Mouse (Mus musculus): ENCODE measurements around the gene Olfr305. TPM values are rescaled to one million over a fixed set of nuclear protein-coding genes. Genes with fewer than 3 reads are reported as not detected.

Olfr305 gene
- polyA plus RNA-seq, 1 experiment: not detected

DNA sequence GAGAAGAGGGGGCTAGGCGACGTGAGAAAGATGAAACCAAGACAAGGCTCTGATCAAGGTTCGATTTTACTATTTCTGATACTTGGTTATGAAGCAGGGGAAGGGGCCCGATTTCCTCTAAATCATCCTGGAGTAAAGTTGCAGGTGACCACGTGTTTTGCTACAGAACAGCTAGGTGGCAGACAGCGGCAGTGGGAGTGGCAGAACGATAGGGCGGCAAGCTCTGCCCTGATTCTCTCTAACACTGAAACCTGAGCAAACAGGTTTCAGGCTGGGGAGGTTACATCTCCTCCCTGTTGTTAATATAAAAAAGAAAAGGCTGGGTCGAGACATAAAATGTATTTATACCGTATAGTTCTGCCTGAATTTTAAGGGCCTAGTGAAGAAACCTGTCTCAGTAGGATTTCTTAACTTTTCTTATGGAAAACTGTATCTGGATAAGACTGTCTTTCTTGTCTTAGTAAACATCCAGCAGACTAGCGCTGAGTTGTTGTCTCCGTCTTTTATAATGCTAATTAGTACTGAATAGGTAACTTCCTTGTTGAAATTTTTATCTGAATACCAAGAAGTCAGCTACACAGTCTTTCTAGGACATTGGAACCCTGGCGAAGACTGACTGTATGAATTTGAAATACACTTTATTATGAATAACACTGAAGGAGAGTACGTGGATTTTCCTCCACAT is 23.7 kb downstream of the Olfr305 start:
- Histone ChIP-seq H3K27me3 (replicated peaks; ENCODE audit: control insufficient read depth, insufficient read depth, low read length) (no peaks in the 10 kb centered on the region), H3K27ac (ENCODE audit: insufficient read depth, low read depth, low read length) (no peak overlapping the region), H3K4me3 (ENCODE audit: insufficient read depth, low read depth, low read length) (no peak overlapping the region), H3K4me1 (ENCODE audit: control insufficient read depth, insufficient read depth, low read length) (no peaks in the 10 kb centered on the region), H3K36me3 (ENCODE audit: control insufficient read depth, insufficient read depth, low read length) (no peaks in the 10 kb centered on the region)
- TF ChIP-seq POLR2A (IDR thresholded peaks at IDR 0.05; ENCODE audit: low read depth, low read length) (no peak), CTCF (conservative IDR thresholded peaks at IDR 0.05; ENCODE audit: insufficient read depth, insufficient read length, low read depth, low read length) (no peak)
- 62% methylated on average over 14 of the region's 14 CpGs for WGBS
- DNase-seq: no peak

DNA sequence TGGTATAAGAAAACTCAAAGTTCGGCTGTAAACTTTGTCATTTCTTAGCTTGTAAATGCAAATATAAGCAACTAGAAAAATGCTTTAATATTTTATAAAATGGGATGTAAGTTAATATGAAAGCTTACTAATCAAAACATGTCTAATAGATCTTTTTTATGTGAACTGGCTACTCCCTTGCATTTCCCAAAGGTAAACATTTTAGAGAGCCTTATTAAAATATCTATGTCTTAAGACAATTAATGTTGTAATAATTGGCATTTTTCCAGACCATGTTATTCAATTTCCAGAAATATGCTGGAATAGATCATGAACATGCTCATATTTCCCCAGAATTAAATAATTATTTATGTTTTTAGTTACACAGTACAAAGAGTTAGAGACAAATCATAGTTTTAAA is 29.2 kb downstream of the Olfr305 start, which contains the start of gene Olfr307:
Gene Olfr307 (minus strand): TSS at position 101 of the 400 bp plus-strand sequence.
- Histone ChIP-seq H3K4me3 (ENCODE audit: insufficient read depth, low read depth, low read length) (no peak within 1 kb of the TSS), H3K27me3 (replicated peaks; ENCODE audit: control insufficient read depth, insufficient read depth, low read length) (no peaks in the 10 kb centered on the region), H3K36me3 (ENCODE audit: control insufficient read depth, insufficient read depth, low read length) (no peaks in the 10 kb centered on the region), H3K27ac (ENCODE audit: insufficient read depth, low read depth, low read length) (no peak within 1 kb of the TSS), H3K4me1 (ENCODE audit: control insufficient read depth, insufficient read depth, low read length) (no peaks in the 10 kb centered on the region)
- DNase-seq: no peak
- TF ChIP-seq CTCF (conservative IDR thresholded peaks at IDR 0.05; ENCODE audit: insufficient read depth, insufficient read length, low read depth, low read length) (no peak), POLR2A (IDR thresholded peaks at IDR 0.05; ENCODE audit: low read depth, low read length) (no peak)
- 67% methylated on average over 1 of the region's 1 CpGs for WGBS

DNA sequence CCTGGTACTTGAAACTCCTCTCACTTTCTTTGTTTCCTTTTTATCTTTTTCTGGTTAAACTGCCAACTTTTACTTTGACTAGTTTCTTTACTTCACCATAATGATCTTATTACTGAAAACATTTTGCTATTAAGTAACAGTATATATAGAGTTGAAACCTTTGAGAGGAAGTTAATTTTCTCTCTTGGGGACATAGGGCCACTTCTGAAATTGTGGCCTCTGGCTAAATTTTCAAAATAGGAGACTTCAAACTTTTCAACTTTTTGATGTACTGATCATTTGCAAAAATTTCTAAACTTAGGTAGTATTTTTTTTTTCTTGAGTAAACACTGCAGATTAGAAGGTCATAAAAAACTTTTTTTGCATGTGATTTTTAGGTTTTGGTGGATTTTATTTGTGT is 41.2 kb downstream of the Olfr305 start, which contains the start of gene Olfr308:
Gene Olfr308 (minus strand): TSS at position 101 of the 400 bp plus-strand sequence.
- no peak for TF ChIP-seq CTCF (conservative IDR thresholded peaks at IDR 0.05; ENCODE audit: insufficient read depth, insufficient read length, low read depth, low read length)
- no peak for TF ChIP-seq POLR2A (IDR thresholded peaks at IDR 0.05; ENCODE audit: low read depth, low read length)
- Histone ChIP-seq H3K4me1 (ENCODE audit: control insufficient read depth, insufficient read depth, low read length) (no peaks in the 10 kb centered on the region), H3K4me3 (ENCODE audit: insufficient read depth, low read depth, low read length) (no peak within 1 kb of the TSS), H3K36me3 (ENCODE audit: control insufficient read depth, insufficient read depth, low read length) (no peaks in the 10 kb centered on the region), H3K27ac (ENCODE audit: insufficient read depth, low read depth, low read length) (no peak within 1 kb of the TSS), H3K27me3 (replicated peaks; ENCODE audit: control insufficient read depth, insufficient read depth, low read length) (no peaks in the 10 kb centered on the region)
- DNase-seq: no peak

DNA sequence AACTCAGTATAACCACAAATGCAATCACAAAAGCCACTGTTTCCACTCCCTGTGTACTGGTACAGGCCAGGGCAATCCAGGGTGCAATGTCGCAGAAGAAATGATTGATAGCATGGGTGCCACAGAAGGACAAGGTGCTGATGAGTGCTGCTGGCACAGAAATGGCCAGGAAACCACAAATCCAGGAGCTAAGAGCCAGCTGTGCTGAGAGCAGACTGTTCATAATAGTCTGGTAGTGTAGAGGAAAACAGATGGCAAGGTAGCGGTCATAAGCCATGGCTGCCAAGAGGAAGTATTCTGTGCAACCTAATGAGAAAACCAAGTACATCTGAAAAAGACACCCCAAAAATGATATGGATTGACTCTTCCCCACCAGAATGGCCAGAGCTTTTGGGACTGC is 45.4 kb downstream of the Olfr305 start:
- Histone ChIP-seq H3K27me3 (replicated peaks; ENCODE audit: control insufficient read depth, insufficient read depth, low read length) (no peaks in the 10 kb centered on the region), H3K27ac (ENCODE audit: insufficient read depth, low read depth, low read length) (no peak overlapping the region), H3K36me3 (ENCODE audit: control insufficient read depth, insufficient read depth, low read length) (no peaks in the 10 kb centered on the region), H3K4me1 (ENCODE audit: control insufficient read depth, insufficient read depth, low read length) (no peaks in the 10 kb centered on the region), H3K4me3 (ENCODE audit: insufficient read depth, low read depth, low read length) (no peak overlapping the region)
- WGBS: 94% methylated on average over 2 of the region's 2 CpGs
- no peak for DNase-seq
- TF ChIP-seq CTCF (conservative IDR thresholded peaks at IDR 0.05; ENCODE audit: insufficient read depth, insufficient read length, low read depth, low read length) (no peak), POLR2A (IDR thresholded peaks at IDR 0.05; ENCODE audit: low read depth, low read length) (no peak)

GRCm38 (mm10) chr7:86313608-86314007 is 53.1 kb downstream of the Olfr305 start, which contains the start of gene Olfr309:
Gene Olfr309, minus strand, starts transcription at chr7:86313708.
- Histone ChIP-seq H3K27ac (ENCODE audit: insufficient read depth, low read depth, low read length) (no peak within 1 kb of the TSS), H3K4me3 (ENCODE audit: insufficient read depth, low read depth, low read length) (no peak within 1 kb of the TSS), H3K4me1 (ENCODE audit: control insufficient read depth, insufficient read depth, low read length) (no peaks in the 10 kb centered on the region), H3K36me3 (ENCODE audit: control insufficient read depth, insufficient read depth, low read length) (no peaks in the 10 kb centered on the region), H3K27me3 (replicated peaks; ENCODE audit: control insufficient read depth, insufficient read depth, low read length) (no peaks in the 10 kb centered on the region)
- 62% methylated on average over 2 of the region's 2 CpGs for WGBS
- TF ChIP-seq CTCF (conservative IDR thresholded peaks at IDR 0.05; ENCODE audit: insufficient read depth, insufficient read length, low read depth, low read length): no peak
- no peak for TF ChIP-seq POLR2A (IDR thresholded peaks at IDR 0.05; ENCODE audit: low read depth, low read length)
- no peak for DNase-seq

Other genes starting within 250 kb of the Olfr305 start
- gene Vmn2r75, start 195.2 kb downstream of the Olfr305 start, polyA plus RNA-seq (2012; rRNA removed): not detected in 2 replicates
- not detected in 2 replicates for gene Vmn2r76, start 120.6 kb downstream of the Olfr305 start, polyA plus RNA-seq (2012; rRNA removed)
- gene Olfr310, start 89.8 kb downstream of the Olfr305 start, polyA plus RNA-seq (2012; rRNA removed): not detected in 2 replicates
- not detected in 2 replicates for gene Olfr309, start 53.2 kb downstream of the Olfr305 start, polyA plus RNA-seq (2012; rRNA removed)
- not detected in 2 replicates for gene Olfr308, start 41.3 kb downstream of the Olfr305 start, polyA plus RNA-seq (2012; rRNA removed)
- not detected in 2 replicates for gene Olfr307, start 29.3 kb downstream of the Olfr305 start, polyA plus RNA-seq (2012; rRNA removed)
- gene Olfr304, start 19.7 kb upstream of the Olfr305 start, polyA plus RNA-seq (2012; rRNA removed): not detected in 2 replicates
- gene Olfr303, start 30.9 kb upstream of the Olfr305 start, polyA plus RNA-seq (2012; rRNA removed): not detected in 2 replicates
- gene Olfr301, start 36.9 kb upstream of the Olfr305 start, polyA plus RNA-seq (2012; rRNA removed): not detected in 2 replicates
- not detected in 2 replicates for gene Olfr299, start 93.0 kb upstream of the Olfr305 start, polyA plus RNA-seq (2012; rRNA removed)
- not detected in 2 replicates for gene Olfr298, start 125.6 kb upstream of the Olfr305 start, polyA plus RNA-seq (2012; rRNA removed)
- gene Olfr297, start 153.0 kb upstream of the Olfr305 start, polyA plus RNA-seq (2012; rRNA removed): not detected in 2 replicates
- gene Olfr295, start 216.9 kb upstream of the Olfr305 start, polyA plus RNA-seq (2012; rRNA removed): not detected in 2 replicates
- not detected in 2 replicates for gene Olfr294, start 249.7 kb upstream of the Olfr305 start, polyA plus RNA-seq (2012; rRNA removed)

Measured in kidney, adult 2 months (tissue).